Mouse (Mus musculus): ENCODE results near the gene Olfr1220. TPM values are rescaled to one million over a fixed set of nuclear protein-coding genes. Genes with fewer than 3 reads are reported as not detected.

Olfr1220 gene
- total RNA-seq (2012; rRNA removed) (not detected in 2 replicates), polyA plus RNA-seq (2012; ENCODE audit: insufficient read depth in 1 of 2, insufficient read length in 2 of 2, low read depth in 1 of 2, low replicate concordance in 2 of 2, missing spikeins in 1 of 2) (not detected)

- no peak for TF ChIP-seq MAZ (IDR thresholded peaks at IDR 0.05; ENCODE audit: low read depth, low read length)
- no peak for TF ChIP-seq SMC3 (IDR thresholded peaks at IDR 0.05; ENCODE audit: low read depth, low read length)
- no peak for TF ChIP-seq ZKSCAN1 (IDR thresholded peaks at IDR 0.05; ENCODE audit: low read depth, low read length)
- TF ChIP-seq MYC (IDR thresholded peaks at IDR 0.05; ENCODE audit: low read depth, low read length), result no peak
- TF ChIP-seq USF2 (IDR thresholded peaks at IDR 0.05; ENCODE audit: borderline replicate concordance in 1 of 2, insufficient read depth in 1 of 2, low read depth in 1 of 2, low read length in 2 of 2), result no peak
- TF ChIP-seq GABPA (IDR thresholded peaks at IDR 0.05; ENCODE audit: low read depth, low read length), result no peak
- TF ChIP-seq ELF1 (IDR thresholded peaks at IDR 0.05; ENCODE audit: low read depth, low read length), result no peak
- TF ChIP-seq POLR2A (IDR thresholded peaks at IDR 0.05; ENCODE audit: control insufficient read depth in 1 of 2, insufficient read depth in 1 of 2, low read depth in 1 of 2, low read length in 2 of 2, poor library complexity in 1 of 2), result no peak
- no peak for TF ChIP-seq MXI1 (IDR thresholded peaks at IDR 0.05; ENCODE audit: low read depth, low read length)
- H3K4me3 ChIP-seq (ENCODE audit: control insufficient read depth in 1 of 2, insufficient read depth in 1 of 2, low read depth in 2 of 2, low read length in 2 of 2), result no peak within 1 kb of the TSS
- DNase-seq (ENCODE audit: low read depth, low spot score), result no peak
- no peak within 1 kb of the TSS; the same call in 1 of the 2 replicates for H3K27ac ChIP-seq (ENCODE audit: control insufficient read depth, low read depth, low read length)
- no peak within 1 kb of the TSS for H3K9ac ChIP-seq (ENCODE audit: control insufficient read depth, low read depth, low read length, poor library complexity, severe bottlenecking)
- H3K79me2 ChIP-seq (ENCODE audit: control insufficient read depth, insufficient read depth, low read length, poor library complexity), result no peaks in the 10 kb centered on the region
- H3K9me3 ChIP-seq (replicated peaks; ENCODE audit: insufficient read depth, low read length), result no peaks in the 10 kb centered on the region
- H3K27me3 ChIP-seq (ENCODE audit: control insufficient read depth in 1 of 2, insufficient read depth in 2 of 2, low read length in 2 of 2), result no peaks in the 10 kb centered on the region
- no peaks in the 10 kb centered on the region for H3K36me3 ChIP-seq (ENCODE audit: control insufficient read depth in 1 of 2, insufficient read depth in 2 of 2, low read length in 2 of 2)
- peaks cover 0 to 11% of the 10 kb centered on the region in 2 experiments; a peak in 2 of 4 replicates for H3K4me1 ChIP-seq (ENCODE audit: control insufficient read depth in 1 of 2, insufficient read depth in 2 of 2, low read length in 2 of 2)
These were observed at the start of gene Olfr1220 for GRCm38 (mm10) chr2:89106735-89107134. TSS of gene Olfr1220 (minus strand) at chr2:89106835.

- Histone ChIP-seq H3K36me3 (ENCODE audit: control insufficient read depth in 1 of 2, insufficient read depth in 2 of 2, low read length in 2 of 2) (no peaks in the 10 kb centered on the region), H3K27ac (ENCODE audit: control insufficient read depth, low read depth, low read length) (no peak within 1 kb of the TSS), H3K79me2 (ENCODE audit: control insufficient read depth, insufficient read depth, low read length, poor library complexity) (no peaks in the 10 kb centered on the region), H3K9me3 (replicated peaks; ENCODE audit: insufficient read depth, low read length) (no peaks in the 10 kb centered on the region), H3K27me3 (ENCODE audit: control insufficient read depth in 1 of 2, insufficient read depth in 2 of 2, low read length in 2 of 2) (no peaks in the 10 kb centered on the region), H3K4me1 (ENCODE audit: control insufficient read depth in 1 of 2, insufficient read depth in 2 of 2, low read length in 2 of 2) (no peaks in the 10 kb centered on the region), H3K9ac (ENCODE audit: control insufficient read depth, low read depth, low read length, poor library complexity, severe bottlenecking) (no peak within 1 kb of the TSS), H3K4me3 (ENCODE audit: control insufficient read depth in 1 of 2, insufficient read depth in 1 of 2, low read depth in 2 of 2, low read length in 2 of 2) (no peak within 1 kb of the TSS)
- DNase-seq (ENCODE audit: low read depth, low spot score), result no peak
- TF ChIP-seq USF2 (IDR thresholded peaks at IDR 0.05; ENCODE audit: borderline replicate concordance in 1 of 2, insufficient read depth in 1 of 2, low read depth in 1 of 2, low read length in 2 of 2) (no peak), SIN3A (IDR thresholded peaks at IDR 0.05; ENCODE audit: low read length) (no peak), HCFC1 (IDR thresholded peaks at IDR 0.05; ENCODE audit: low read depth, low read length) (no peak), ZNF384 (IDR thresholded peaks at IDR 0.05; ENCODE audit: low read depth, low read length) (no peak), E2F4 (IDR thresholded peaks at IDR 0.05; ENCODE audit: borderline replicate concordance, low read depth, low read length) (no peak), MAFK (IDR thresholded peaks at IDR 0.05; ENCODE audit: borderline replicate concordance, low read depth, low read length) (no peak), RAD21 (IDR thresholded peaks at IDR 0.05; ENCODE audit: low read depth, low read length) (no peak), KAT2A (conservative IDR thresholded peaks at IDR 0.05; ENCODE audit: low read depth, low read length) (no peak), TBP (IDR thresholded peaks at IDR 0.05; ENCODE audit: low read depth, low read length) (no peak), NELFE (IDR thresholded peaks at IDR 0.05; ENCODE audit: low read depth, low read length) (no peak), TAL1 (IDR thresholded peaks at IDR 0.05; ENCODE audit: low read length) (no peak), POLR2A (IDR thresholded peaks at IDR 0.05; ENCODE audit: control insufficient read depth in 1 of 2, insufficient read depth in 1 of 2, low read depth in 1 of 2, low read length in 2 of 2, poor library complexity in 1 of 2) (no peak), CTCF (IDR thresholded peaks at IDR 0.05 in 2 of 3, conservative IDR thresholded peaks at IDR 0.05 in 1 of 3; ENCODE audit: control insufficient read depth in 1 of 3, insufficient read depth in 1 of 3, low read depth in 2 of 3, low read length in 3 of 3, poor library complexity in 1 of 3, severe bottlenecking in 1 of 3) (no peak), USF1 (IDR thresholded peaks at IDR 0.05; ENCODE audit: low read depth, low read length) (no peak), ZMIZ1 (IDR thresholded peaks at IDR 0.05; ENCODE audit: low read depth, low read length) (no peak), MAX (IDR thresholded peaks at IDR 0.05; ENCODE audit: low read length) (no peak), CHD1 (IDR thresholded peaks at IDR 0.05; ENCODE audit: low read depth, low read length) (no peak)
These were observed 44.8 kb upstream of the Olfr1220 start, which contains the start of gene Olfr1223 for GRCm38 (mm10) chr2:89151460-89151859. TSS of gene Olfr1223 (minus strand) at chr2:89151560.

All from MEL (cell line).